Mouse (Mus musculus) cerebellum, adult 8-10 months (tissue): ENCODE results near the gene Dner.
A peak's percentile ranks its signal among the peaks of the same experiment; 100 is the strongest.

Experiments
- DNase-seq: peaks from one replicate; pipeline ENCODE4 v3.0.0; 2022

Dner gene

GRCm38 (mm10) chr1:84628244-84628643 lies 67.8 kb downstream of the Dner start:
- no peak for DNase-seq

GRCm38 (mm10) chr1:84622978-84623554 lies 73.0 kb downstream of the Dner start:
- DNase-seq = no peak

- peak; percentile 16 for DNase-seq
Observed at GRCm38 (mm10) chr1:84621308-84621707, 74.7 kb downstream of the Dner start.

GRCm38 (mm10) chr1:84619131-84619760 lies 76.8 kb downstream of the Dner start:
- no peak for DNase-seq

GRCm38 (mm10) chr1:84618094-84618493 lies 77.9 kb downstream of the Dner start:
- DNase-seq = no peak

- no peak for DNase-seq
Observed at GRCm38 (mm10) chr1:84616133-84616532, 79.9 kb downstream of the Dner start.

- DNase-seq = no peak
Observed at GRCm38 (mm10) chr1:84614596-84614995, 81.4 kb downstream of the Dner start.

- DNase-seq = no peak
Observed at GRCm38 (mm10) chr1:84613119-84613518, 82.9 kb downstream of the Dner start.

GRCm38 (mm10) chr1:84611331-84611730 lies 84.7 kb downstream of the Dner start:
- DNase-seq = no peak

- no peak for DNase-seq
Observed at GRCm38 (mm10) chr1:84599025-84599424, 97.0 kb downstream of the Dner start.

GRCm38 (mm10) chr1:84596023-84596422 lies 100.0 kb downstream of the Dner start:
- no peak for DNase-seq

GRCm38 (mm10) chr1:84592394-84592793 lies 103.6 kb downstream of the Dner start:
- no peak for DNase-seq

- DNase-seq = no peak
Observed at GRCm38 (mm10) chr1:84590534-84590933, 105.5 kb downstream of the Dner start.

GRCm38 (mm10) chr1:84585434-84585833 lies 110.6 kb downstream of the Dner start:
- DNase-seq = no peak

- DNase-seq = peak; percentile 58
Observed at GRCm38 (mm10) chr1:84581812-84582211, 114.2 kb downstream of the Dner start.

GRCm38 (mm10) chr1:84561841-84562240 lies 134.2 kb downstream of the Dner start:
- no peak for DNase-seq

- no peak for DNase-seq
Observed at GRCm38 (mm10) chr1:84561387-84561786, 134.6 kb downstream of the Dner start.

- DNase-seq = no peak
Observed at GRCm38 (mm10) chr1:84556546-84557511, 139.2 kb downstream of the Dner start.

- no peak for DNase-seq
Observed at GRCm38 (mm10) chr1:84552005-84552404, 144.0 kb downstream of the Dner start.

GRCm38 (mm10) chr1:84550065-84550368 lies 146.0 kb downstream of the Dner start:
- DNase-seq = no peak

- DNase-seq = no peak
Observed at GRCm38 (mm10) chr1:84549367-84550064, 146.5 kb downstream of the Dner start.

GRCm38 (mm10) chr1:84536069-84536468 lies 160.0 kb downstream of the Dner start:
- DNase-seq = no peak

- no peak for DNase-seq
Observed at GRCm38 (mm10) chr1:84525514-84525913, 170.5 kb downstream of the Dner start.
